Mouse (Mus musculus): ENCODE results near the gene Thbd. TPM values are rescaled to one million over a fixed set of nuclear protein-coding genes. Genes with fewer than 3 reads are reported as not detected.

Thbd gene
- polyA plus RNA-seq, 2 experiments from 2014 or later, result 0.26 to 0.32 TPM

- no peak for ATAC-seq
These were observed 26.9 kb downstream of the Thbd start for GRCm38 (mm10) chr2:148381076-148381475.

- no peak for ATAC-seq
These were observed 28.0 kb downstream of the Thbd start for GRCm38 (mm10) chr2:148379899-148380413.

- no peak for ATAC-seq
These were observed 29.1 kb downstream of the Thbd start for GRCm38 (mm10) chr2:148378817-148379342.

- no peak for ATAC-seq
These were observed 32.5 kb downstream of the Thbd start for GRCm38 (mm10) chr2:148375326-148376150.

GRCm38 (mm10) chr2:148373602-148374071 lies 34.4 kb downstream of the Thbd start:
- no peak for ATAC-seq

- no peak for ATAC-seq
These were observed 36.0 kb downstream of the Thbd start for GRCm38 (mm10) chr2:148371743-148372630.

GRCm38 (mm10) chr2:148365227-148365626 lies 42.8 kb downstream of the Thbd start:
- no peak for ATAC-seq

- ATAC-seq, result no peak
These were observed 43.5 kb downstream of the Thbd start for GRCm38 (mm10) chr2:148364536-148364935.

GRCm38 (mm10) chr2:148357145-148357544 lies 50.8 kb downstream of the Thbd start:
- ATAC-seq, result no peak

Other genes starting within 250 kb of the Thbd start
- gene Sstr4, start 12.8 kb downstream of the Thbd start, polyA plus RNA-seq (2017; shearing (Covaris generic)), result not detected
- under 1 TPM in 1 of 2 experiments, not detected in 1; 0.08 TPM for gene Cd93, start 35.4 kb upstream of the Thbd start, polyA plus RNA-seq (2017; shearing (Covaris generic))

Data from activated CD4-positive, CD25-positive, alpha-beta regulatory T cell, adult 4 months (primary cell).